ENCODE assay signal across 27 mouse cellular contexts in genomic region chr15:10160663-10161062, GRCm38 (mm10). TPM values are rescaled to one million over a fixed set of nuclear protein-coding genes. Genes with fewer than 3 reads are reported as not detected.
DNase-seq lines count a peak whose midpoint lies in the region; ATAC-seq and TF ChIP-seq lines count a peak whose summit lies in the region.
"Had no signal": no experiment of that assay in that cellular context is flagged by ENCODE, and none has a peak within 500 bp of the region (broad histone marks: within the 10 kb centered on the region; RNA-seq: fewer than 3 reads in every experiment).

No protein-coding gene starts in this region.

- no peak for TF ChIP-seq POLR2A in thymus, adult 2 months (IDR thresholded peaks at IDR 0.05; ENCODE audit: control insufficient read depth, extremely low read depth, insufficient read depth, low read length, poor library complexity)

- no peak overlapping the region for H3K4me3 ChIP-seq in intestine, postnatal 0 days (ENCODE audit: low read depth, low read length)
- no peak overlapping the region for H3K4me3 ChIP-seq in thymus, adult 2 months (ENCODE audit: control insufficient read depth, insufficient read depth, low read length)
- H3K4me3 ChIP-seq: embryonic facial prominence, embryonic 13.5 days; embryonic facial prominence, embryonic 15.5 days; erythroblast, embryonic 14.5 days; forebrain, embryonic 10.5 days; forebrain, embryonic 12.5 days had no signal

- TF ChIP-seq CTCF in intestine, postnatal 0 days (IDR thresholded peaks at IDR 0.05; ENCODE audit: low read depth) = no peak
- TF ChIP-seq CTCF in thymus, adult 2 months (IDR thresholded peaks at IDR 0.05; ENCODE audit: borderline replicate concordance, control insufficient read depth, extremely low read depth, insufficient read depth, low read length, poor library complexity) = no peak

- no peaks in the 10 kb centered on the region for H3K27me3 ChIP-seq in intestine, postnatal 0 days (replicated peaks; ENCODE audit: control insufficient read depth, insufficient read depth, low read length)
- H3K27me3 ChIP-seq in thymus, adult 2 months (ENCODE audit: control insufficient read depth, insufficient read depth, low read length) = no peaks in the 10 kb centered on the region
- H3K27me3 ChIP-seq: CH12.LX; embryonic facial prominence, embryonic 13.5 days; embryonic facial prominence, embryonic 15.5 days; forebrain, embryonic 12.5 days; Patski had no signal

- H3K4me2 ChIP-seq in intestine, postnatal 0 days (replicated peaks; ENCODE audit: low read depth) = no peak overlapping the region
- H3K4me2 ChIP-seq: embryonic facial prominence, embryonic 13.5 days; embryonic facial prominence, embryonic 15.5 days; forebrain, embryonic 12.5 days had no signal

- no peak overlapping the region for H3K9ac ChIP-seq in intestine, postnatal 0 days (ENCODE audit: low read depth, low read length)
- H3K9ac ChIP-seq: embryonic facial prominence, embryonic 13.5 days; embryonic facial prominence, embryonic 15.5 days; forebrain, embryonic 12.5 days had no signal

- no peak overlapping the region for H3K27ac ChIP-seq in intestine, postnatal 0 days (ENCODE audit: low read depth, low read length)
- no peak overlapping the region for H3K27ac ChIP-seq in thymus, adult 2 months (ENCODE audit: control insufficient read depth, insufficient read depth, low read length)
- H3K27ac ChIP-seq: embryonic facial prominence, embryonic 13.5 days; embryonic facial prominence, embryonic 15.5 days; forebrain, embryonic 10.5 days; forebrain, embryonic 12.5 days had no signal

- no peaks in the 10 kb centered on the region for H3K9me3 ChIP-seq in intestine, postnatal 0 days (ENCODE audit: control insufficient read depth)
- H3K9me3 ChIP-seq: embryonic facial prominence, embryonic 13.5 days; embryonic facial prominence, embryonic 15.5 days had no signal

- H3K36me3 ChIP-seq in intestine, postnatal 0 days (ENCODE audit: control insufficient read depth, insufficient read depth) = no peaks in the 10 kb centered on the region
- no peaks in the 10 kb centered on the region for H3K36me3 ChIP-seq in thymus, adult 2 months (ENCODE audit: control insufficient read depth, insufficient read depth, low read length)
- H3K36me3 ChIP-seq: embryonic facial prominence, embryonic 13.5 days; embryonic facial prominence, embryonic 15.5 days; forebrain, embryonic 10.5 days; forebrain, embryonic 12.5 days; G1E had no signal

- intact Hi-C loops in heart, postnatal 10 days (cut with DNase I) = no loop called here

- peak; percentile 29 for DNase-seq in heart, adult 11 months
- DNase-seq in heart, postnatal 10 days = no peak
- DNase-seq in thymus, adult 2 months = no peak
- no peak for DNase-seq in embryo, embryonic 10 days (ENCODE audit: low spot score)
- DNase-seq: adrenal gland, adult 8-10 months; adrenal gland, postnatal 14 days; adrenal gland, postnatal 36 days; B cell, adult 2 months; cerebellum, adult 11-12 months; cerebellum, adult 2 months; cerebellum, adult 9-10 months; cerebellum, postnatal 10 days; cerebellum, postnatal 25 days; embryo, embryonic 11 days had no signal

- 52% methylated on average over 2 of the region's 2 CpGs for WGBS in intestine, postnatal 0 days
- WGBS in thymus, adult 2 months = 96% methylated on average over 2 of the region's 2 CpGs

- H3K4me1 ChIP-seq in intestine, postnatal 0 days (replicated peaks; ENCODE audit: control insufficient read depth, insufficient read depth, low read length) = no peaks in the 10 kb centered on the region
- no peaks in the 10 kb centered on the region for H3K4me1 ChIP-seq in thymus, adult 2 months (replicated peaks; ENCODE audit: control insufficient read depth, insufficient read depth, low read length)
- H3K4me1 ChIP-seq: embryonic facial prominence, embryonic 13.5 days; embryonic facial prominence, embryonic 15.5 days; forebrain, embryonic 10.5 days; forebrain, embryonic 12.5 days had no signal

- ATAC-seq in intestine, postnatal 0 days = peak; percentile 77; the same call in 1 of the 2 replicates
- ATAC-seq: activated CD4-positive, CD25-positive, alpha-beta regulatory T cell, adult 4 months; CD4-positive, CD25-positive, alpha-beta regulatory T cell, adult 4 months; forebrain, embryonic 14.5 days; forebrain, embryonic 16.5 days; Patski had no signal

RNA-seq across cellular contexts. Expression of gene Prlr, which starts 16.4 kb away (rescaled TPM):
- 1 to 10 TPM; 1.4 to 2.0 TPM for total RNA-seq in heart, postnatal 10 days (2021)
- polyA plus RNA-seq in intestine, postnatal 0 days (2015; fragmentation: Nextera tagmentation; extraction: Ambion mirVana) = 52.3 and 57.4 TPM in 2 replicates
- polyA plus RNA-seq in thymus, adult 2 months (2012; rRNA removed) = 0.16 and 0.28 TPM in 2 replicates
- total RNA-seq: CH12.LX had no signal
- polyA plus RNA-seq: erythroblast, embryonic 14.5 days; G1E; Patski had no signal

Comparison
In these comparisons a context has a peak if more than half of its experiments do, and no peak if none do; other contexts are left out.
1. RNA of gene Prlr, which starts 16.4 kb away (polyA plus RNA-seq): 52.3 to 57.4 TPM in intestine, postnatal 0 days; 0.16 to 0.28 TPM in thymus, adult 2 months; every median in the first group is over 10 times any median in the second.